Mouse (Mus musculus): ENCODE measurements around the gene Ntrk3. TPM values are rescaled to one million over a fixed set of nuclear protein-coding genes. Genes with fewer than 3 reads are reported as not detected.

The Ntrk3 gene
- polyA plus RNA-seq, 1 experiment from 2014 or later, result 12.3 TPM

- Histone ChIP-seq H3K4me2 (ENCODE audit: low read depth) (no peak overlapping the region), H3K9me3 (ENCODE audit: control insufficient read depth, low read length) (no peaks in the 10 kb centered on the region), H3K27me3 (ENCODE audit: control insufficient read depth, insufficient read depth, low read length) (peaks cover 2% of the 10 kb centered on the region), H3K27ac (ENCODE audit: low read depth, low read length) (no peak overlapping the region), H3K9ac (ENCODE audit: low read length) (no peak overlapping the region), H3K4me3 (ENCODE audit: low read depth, low read length) (no peak overlapping the region), H3K4me1 (ENCODE audit: control insufficient read depth, insufficient read depth, low read length) (0 out of 2 replicates have a peak, but pooled peaks cover 1% of the 10 kb centered on the region), H3K36me3 (ENCODE audit: control insufficient read depth, insufficient read depth, low read length) (no peaks in the 10 kb centered on the region)
- ATAC-seq (ENCODE audit: insufficient read depth, low FRiP score, low TSS enrichment) (no peak), DNase-seq (ENCODE audit: low spot score) (no peak)
- 14% methylated on average over 3 of the region's 3 CpGs for WGBS
These were observed 153.3 kb downstream of the Ntrk3 start for GRCm38 (mm10) chr7:78584499-78584898.

GRCm38 (mm10) chr7:78583678-78584077 is 154.1 kb downstream of the Ntrk3 start:
- WGBS, result 61% methylated on average over 6 of the region's 6 CpGs
- H3K4me1 ChIP-seq (ENCODE audit: control insufficient read depth, insufficient read depth, low read length), result 0 out of 2 replicates have a peak, but pooled peaks cover 5% of the 10 kb centered on the region
- peaks cover 8% of the 10 kb centered on the region for H3K27me3 ChIP-seq (ENCODE audit: control insufficient read depth, insufficient read depth, low read length)
- no peaks in the 10 kb centered on the region for H3K9me3 ChIP-seq (ENCODE audit: control insufficient read depth, low read length)
- H3K36me3 ChIP-seq (ENCODE audit: control insufficient read depth, insufficient read depth, low read length), result no peaks in the 10 kb centered on the region
- no peak overlapping the region for H3K4me3 ChIP-seq (ENCODE audit: low read depth, low read length)
- DNase-seq (ENCODE audit: low spot score) (no peak), ATAC-seq (ENCODE audit: insufficient read depth, low FRiP score, low TSS enrichment) (no peak)
- H3K27ac ChIP-seq (ENCODE audit: low read depth, low read length), result no peak overlapping the region
- no peak overlapping the region for H3K4me2 ChIP-seq (ENCODE audit: low read depth)
- no peak overlapping the region for H3K9ac ChIP-seq (ENCODE audit: low read length)

DNA sequence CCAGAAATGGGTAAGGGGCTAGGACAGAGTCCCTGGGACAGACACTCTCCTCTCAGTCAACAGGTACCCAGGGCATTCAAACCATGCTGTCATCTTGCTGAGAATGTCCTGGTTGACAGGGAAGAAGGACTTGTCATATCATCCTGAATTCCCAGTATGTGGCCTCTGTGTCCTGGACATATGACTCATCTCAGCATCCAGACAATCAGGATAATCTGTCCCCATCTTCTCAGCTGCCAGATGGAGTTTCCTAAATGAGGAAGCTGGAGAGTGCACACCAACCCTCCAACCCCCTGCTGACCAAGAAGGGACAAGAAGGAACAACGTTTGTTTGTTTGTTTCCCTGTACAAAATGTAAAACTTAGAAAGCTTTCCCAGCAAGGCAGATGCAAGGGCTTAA is 156.5 kb downstream of the Ntrk3 start:
- Histone ChIP-seq H3K4me1 (ENCODE audit: control insufficient read depth, insufficient read depth, low read length) (0 out of 2 replicates have a peak, but pooled peaks cover 5% of the 10 kb centered on the region), H3K27me3 (ENCODE audit: control insufficient read depth, insufficient read depth, low read length) (peaks cover 8% of the 10 kb centered on the region), H3K4me3 (ENCODE audit: low read depth, low read length) (no peak overlapping the region), H3K9me3 (ENCODE audit: control insufficient read depth, low read length) (no peaks in the 10 kb centered on the region), H3K9ac (ENCODE audit: low read length) (no peak overlapping the region), H3K27ac (ENCODE audit: low read depth, low read length) (no peak overlapping the region), H3K4me2 (ENCODE audit: low read depth) (no peak overlapping the region), H3K36me3 (ENCODE audit: control insufficient read depth, insufficient read depth, low read length) (no peaks in the 10 kb centered on the region)
- 57% methylated on average over 1 of the region's 1 CpGs for WGBS
- ATAC-seq (ENCODE audit: insufficient read depth, low FRiP score, low TSS enrichment) (no peak), DNase-seq (ENCODE audit: low spot score) (no peak)

GRCm38 (mm10) chr7:78579461-78580234 is 158.2 kb downstream of the Ntrk3 start:
- Histone ChIP-seq H3K36me3 (ENCODE audit: control insufficient read depth, insufficient read depth, low read length) (no peaks in the 10 kb centered on the region), H3K4me2 (ENCODE audit: low read depth) (peak overlapping the region; percentile 87), H3K4me1 (ENCODE audit: control insufficient read depth, insufficient read depth, low read length) (0 out of 2 replicates have a peak, but pooled peaks cover 5% of the 10 kb centered on the region), H3K9ac (ENCODE audit: low read length) (peak overlapping the region; percentile 60), H3K4me3 (ENCODE audit: low read depth, low read length) (peak overlapping the region; percentile 57), H3K9me3 (ENCODE audit: control insufficient read depth, low read length) (no peaks in the 10 kb centered on the region), H3K27me3 (ENCODE audit: control insufficient read depth, insufficient read depth, low read length) (peaks cover 11% of the 10 kb centered on the region), H3K27ac (ENCODE audit: low read depth, low read length) (0 out of 2 replicates have a peak overlapping the region, but pooled peaks have one; percentile 14)
- no peak for ATAC-seq (ENCODE audit: insufficient read depth, low FRiP score, low TSS enrichment)
- 1% methylated on average over 13 of the region's 13 CpGs for WGBS
- DNase-seq (ENCODE audit: low spot score), result peak; percentile 55

- Histone ChIP-seq H3K4me2 (ENCODE audit: low read depth) (peak overlapping the region; percentile 87), H3K4me3 (ENCODE audit: low read depth, low read length) (peak overlapping the region; percentile 57), H3K9ac (ENCODE audit: low read length) (peak overlapping the region; percentile 60), H3K27me3 (ENCODE audit: control insufficient read depth, insufficient read depth, low read length) (peaks cover 11% of the 10 kb centered on the region), H3K27ac (ENCODE audit: low read depth, low read length) (no peak overlapping the region), H3K36me3 (ENCODE audit: control insufficient read depth, insufficient read depth, low read length) (no peaks in the 10 kb centered on the region), H3K9me3 (ENCODE audit: control insufficient read depth, low read length) (no peaks in the 10 kb centered on the region), H3K4me1 (ENCODE audit: control insufficient read depth, insufficient read depth, low read length) (0 out of 2 replicates have a peak, but pooled peaks cover 5% of the 10 kb centered on the region)
- peak; percentile 62 for DNase-seq (ENCODE audit: low spot score)
- ATAC-seq (ENCODE audit: insufficient read depth, low FRiP score, low TSS enrichment), result peak; percentile 50
- whole genome bisulfite sequencing, result under 1% methylated on average over 52 of the region's 66 CpGs
These were observed 159.1 kb downstream of the Ntrk3 start for GRCm38 (mm10) chr7:78578461-78579359.

GRCm38 (mm10) chr7:78578111-78578460 is 159.7 kb downstream of the Ntrk3 start:
- Histone ChIP-seq H3K36me3 (ENCODE audit: control insufficient read depth, insufficient read depth, low read length) (no peaks in the 10 kb centered on the region), H3K27ac (ENCODE audit: low read depth, low read length) (peak overlapping the region; percentile 21; the same call in 1 of the 2 replicates), H3K9ac (ENCODE audit: low read length) (peak overlapping the region; percentile 60), H3K9me3 (ENCODE audit: control insufficient read depth, low read length) (no peaks in the 10 kb centered on the region), H3K4me1 (ENCODE audit: control insufficient read depth, insufficient read depth, low read length) (0 out of 2 replicates have a peak, but pooled peaks cover 5% of the 10 kb centered on the region), H3K4me3 (ENCODE audit: low read depth, low read length) (peak overlapping the region; percentile 57), H3K4me2 (ENCODE audit: low read depth) (peak overlapping the region; percentile 87), H3K27me3 (ENCODE audit: control insufficient read depth, insufficient read depth, low read length) (peaks cover 11% of the 10 kb centered on the region)
- WGBS, result 0% methylated on average over 17 of the region's 23 CpGs
- ATAC-seq (ENCODE audit: insufficient read depth, low FRiP score, low TSS enrichment) (peak; percentile 72), DNase-seq (ENCODE audit: low spot score) (no peak)

DNA sequence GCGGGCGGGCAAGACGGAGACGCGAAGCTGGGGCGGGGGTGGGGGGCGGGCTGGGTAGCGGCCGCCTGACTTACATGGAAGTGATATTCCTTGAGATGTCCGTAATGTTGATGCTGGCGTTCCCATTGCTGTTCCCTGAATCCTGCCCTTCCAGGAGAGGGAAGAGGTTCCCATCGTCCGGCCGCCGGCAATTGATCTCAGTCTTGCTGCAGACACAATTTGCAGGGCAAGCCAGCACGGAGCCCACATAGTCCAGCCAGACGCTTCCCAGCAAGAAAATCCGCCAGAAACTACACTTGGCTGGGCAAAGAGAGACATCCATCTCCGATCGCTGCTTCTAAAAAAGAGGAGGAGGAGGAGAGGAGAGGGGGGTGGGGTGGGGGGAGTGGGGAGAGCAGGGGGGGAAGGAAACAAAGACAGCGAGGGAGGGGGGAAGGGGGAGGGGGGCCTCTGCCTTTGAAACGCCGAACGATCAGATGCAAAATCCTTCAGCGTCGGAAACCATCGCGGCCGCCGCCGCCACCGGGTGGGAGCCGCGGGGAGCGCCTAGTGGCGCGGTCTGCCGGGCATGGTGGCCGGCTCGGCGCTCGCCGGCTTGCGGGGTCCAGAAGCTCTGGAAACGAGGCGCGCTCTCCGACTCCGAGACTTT is 160.2 kb downstream of the Ntrk3 start:
- Histone ChIP-seq H3K4me1 (ENCODE audit: control insufficient read depth, insufficient read depth, low read length) (0 out of 2 replicates have a peak, but pooled peaks cover 5% of the 10 kb centered on the region), H3K9me3 (ENCODE audit: control insufficient read depth, low read length) (no peaks in the 10 kb centered on the region), H3K36me3 (ENCODE audit: control insufficient read depth, insufficient read depth, low read length) (no peaks in the 10 kb centered on the region), H3K4me2 (ENCODE audit: low read depth) (peak overlapping the region; percentile 87), H3K27ac (ENCODE audit: low read depth, low read length) (peak overlapping the region; percentile 21; the same call in 1 of the 2 replicates), H3K9ac (ENCODE audit: low read length) (peak overlapping the region; percentile 43), H3K27me3 (ENCODE audit: control insufficient read depth, insufficient read depth, low read length) (peaks cover 11% of the 10 kb centered on the region), H3K4me3 (ENCODE audit: low read depth, low read length) (peak overlapping the region; percentile 57)
- WGBS, result under 1% methylated on average over 49 of the region's 49 CpGs
- peak; percentile 76 for DNase-seq (ENCODE audit: low spot score)
- ATAC-seq (ENCODE audit: insufficient read depth, low FRiP score, low TSS enrichment), result peak; percentile 59

Measured in neural tube, embryonic 11.5 days (tissue).